In genomic region chr1:55888711-55889366, GRCm38 (mm10) we compare ENCODE assay signal across 11 mouse cellular contexts.
DNase-seq lines count a peak whose midpoint lies in the region; ATAC-seq and TF ChIP-seq lines count a peak whose summit lies in the region.
"Had no signal": no experiment of that assay in that cellular context is flagged by ENCODE, and none has a peak within 500 bp of the region (broad histone marks: within the 10 kb centered on the region; RNA-seq: fewer than 3 reads in every experiment).

No protein-coding gene starts in this region.

- H3K36me3 ChIP-seq in limb, embryonic 14.5 days (ENCODE audit: control insufficient read depth, insufficient read depth, low read length), result no peaks in the 10 kb centered on the region
- H3K36me3 ChIP-seq in limb, embryonic 10.5 days, result no peaks in the 10 kb centered on the region
- H3K36me3 ChIP-seq: limb, embryonic 12.5 days had no signal

- no peak overlapping the region; the same call in 1 of the 2 replicates for H3K9ac ChIP-seq in limb, embryonic 14.5 days (ENCODE audit: low read depth, low read length, severe bottlenecking)
- H3K9ac ChIP-seq: limb, embryonic 12.5 days had no signal

- no peaks in the 10 kb centered on the region for H3K9me3 ChIP-seq in limb, embryonic 14.5 days (ENCODE audit: control insufficient read depth, low read length)
- H3K9me3 ChIP-seq in limb, embryonic 10.5 days (replicated peaks), result no peaks in the 10 kb centered on the region
- H3K9me3 ChIP-seq: limb, embryonic 12.5 days had no signal

- H3K4me2 ChIP-seq in limb, embryonic 14.5 days (replicated peaks; ENCODE audit: low read depth, low read length, severe bottlenecking), result no peak overlapping the region
- H3K4me2 ChIP-seq: limb, embryonic 12.5 days had no signal

- H3K27ac ChIP-seq in limb, embryonic 14.5 days (replicated peaks; ENCODE audit: low read depth, low read length), result no peak overlapping the region
- H3K27ac ChIP-seq in limb, embryonic 10.5 days, result no peak overlapping the region
- H3K27ac ChIP-seq: limb, embryonic 12.5 days had no signal

- DNase-seq in cerebellum, postnatal 14 days, result peak; percentile 44 to 52
- no peak for DNase-seq in cerebellum, adult 11-12 months
- peak; percentile 36 for DNase-seq in limb, embryonic 14.5 days (ENCODE audit: low spot score)
- no peak for DNase-seq in limb, embryonic 10.5 days (ENCODE audit: low spot score)
- DNase-seq in frontal cortex, postnatal 36 days (ENCODE audit: low spot score in 2 of 2), result peak; percentile 43 to 58
- DNase-seq in retina, adult 2 months (ENCODE audit: low read depth, low spot score), result peak; percentile 82
- DNase-seq in ovary, postnatal 36 days (ENCODE audit: low spot score), result no peak
- DNase-seq in yolk sac, embryonic 10.5 days (ENCODE audit: low spot score), result no peak
- DNase-seq: adrenal gland, postnatal 36 days; kidney, adult 9 months had no signal

- no peak for ATAC-seq in limb, embryonic 14.5 days (ENCODE audit: low FRiP score, low read depth)

- no peak for TF ChIP-seq POLR2A in limb, embryonic 14.5 days (IDR thresholded peaks at IDR 0.05; ENCODE audit: borderline replicate concordance, extremely low read depth, insufficient read depth, insufficient read length)

- H3K27me3 ChIP-seq in limb, embryonic 14.5 days (ENCODE audit: control insufficient read depth, insufficient read depth, low read length), result peaks cover 10% of the 10 kb centered on the region; the same call in 1 of the 2 replicates
- peaks cover 67% of the 10 kb centered on the region for H3K27me3 ChIP-seq in limb, embryonic 10.5 days (ENCODE audit: low read depth, poor library complexity, severe bottlenecking)

- H3K4me1 ChIP-seq in limb, embryonic 14.5 days (ENCODE audit: control insufficient read depth, insufficient read depth, low read length), result no peaks in the 10 kb centered on the region
- H3K4me1 ChIP-seq in limb, embryonic 10.5 days, result peaks cover 11% of the 10 kb centered on the region

- no peak overlapping the region for H3K4me3 ChIP-seq in limb, embryonic 14.5 days (replicated peaks; ENCODE audit: low read length)
- no peak overlapping the region for H3K4me3 ChIP-seq in limb, embryonic 10.5 days
- H3K4me3 ChIP-seq: limb, embryonic 12.5 days had no signal

- 57% methylated on average over 17 of the region's 17 CpGs for WGBS in limb, embryonic 14.5 days
- WGBS in limb, embryonic 10.5 days, result 63% methylated on average over 17 of the region's 17 CpGs

Comparison
In these comparisons a context has a peak if more than half of its experiments do, and no peak if none do; other contexts are left out.
1. DNase-seq: peak in cerebellum, postnatal 14 days (2 of 2), limb, embryonic 14.5 days (single experiment), frontal cortex, postnatal 36 days (2 of 2) and retina, adult 2 months (single experiment); none in cerebellum, adult 11-12 months (single experiment), limb, embryonic 10.5 days (single experiment), ovary, postnatal 36 days (single experiment) and yolk sac, embryonic 10.5 days (single experiment).